Mouse (Mus musculus) bone marrow, adult 2 months (tissue): ENCODE results near the gene Gm614.

Source experiments
- CTCF ChIP-seq: fragments of 200-500 bp; IDR thresholded peaks from 2 replicates; pipeline ENCODE4 v1.5.1; 2011; ENCODE audit warnings: low read length, control low read depth; ENCODE audit not compliant: control insufficient read depth, insufficient read depth
- POLR2A ChIP-seq: fragments of 200-500 bp; IDR thresholded peaks from 2 replicates; pipeline ENCODE4 v1.6.1; 2011; ENCODE audit warnings: low read depth, mild to moderate bottlenecking, control low read depth, low read length, borderline replicate concordance; ENCODE audit not compliant: control insufficient read depth

DNA sequence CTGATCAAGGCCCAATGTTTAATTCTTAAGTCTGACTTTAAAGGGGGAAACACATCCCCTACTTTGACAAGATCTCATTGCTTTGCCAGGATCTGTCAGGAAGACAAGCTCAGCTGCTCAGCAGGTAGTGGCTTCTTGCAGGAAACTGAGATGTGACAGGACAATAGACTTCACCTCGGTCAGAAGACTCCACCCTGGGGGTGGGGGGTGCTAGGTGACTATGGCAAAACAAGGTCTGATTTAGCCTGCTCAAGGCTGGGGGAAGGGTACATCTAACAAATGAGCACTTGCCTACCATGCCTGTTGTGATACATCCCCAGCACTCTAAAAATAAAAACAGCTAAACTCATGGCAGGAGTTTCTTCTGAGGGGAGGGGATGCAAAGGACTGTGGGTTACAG lies 18.8 kb downstream of the Gm614 start:
- TF ChIP-seq CTCF (no peak), POLR2A (no peak)
